Mouse (Mus musculus) layer of hippocampus, adult 9-11 months (tissue): ENCODE measurements around the gene Ptprk.
A peak's percentile ranks its signal among the peaks of the same experiment; 100 is the strongest.

Experiments
- DNase-seq: peaks from one replicate; pipeline ENCODE4 v3.0.0; 2022

The Ptprk gene

DNA sequence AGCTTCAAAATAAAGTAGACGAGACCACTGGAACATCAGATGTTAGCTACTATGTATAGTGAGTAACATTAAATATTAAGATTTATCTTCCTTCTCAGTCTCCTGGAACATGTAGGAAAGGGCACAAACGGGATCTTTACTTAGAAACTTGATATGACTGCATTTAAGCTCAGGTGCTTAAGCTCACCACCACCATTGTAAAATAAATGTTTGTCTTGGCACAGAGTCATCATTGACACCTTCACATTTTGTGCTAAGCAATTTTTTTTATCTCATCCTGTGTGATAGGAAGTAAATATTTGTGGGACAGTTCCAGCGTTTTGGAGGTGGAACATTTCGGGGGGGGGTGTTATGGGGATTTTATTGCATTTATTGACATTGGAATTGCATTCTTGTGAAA lies 375.2 kb downstream of the Ptprk start:
- no peak for DNase-seq

DNA sequence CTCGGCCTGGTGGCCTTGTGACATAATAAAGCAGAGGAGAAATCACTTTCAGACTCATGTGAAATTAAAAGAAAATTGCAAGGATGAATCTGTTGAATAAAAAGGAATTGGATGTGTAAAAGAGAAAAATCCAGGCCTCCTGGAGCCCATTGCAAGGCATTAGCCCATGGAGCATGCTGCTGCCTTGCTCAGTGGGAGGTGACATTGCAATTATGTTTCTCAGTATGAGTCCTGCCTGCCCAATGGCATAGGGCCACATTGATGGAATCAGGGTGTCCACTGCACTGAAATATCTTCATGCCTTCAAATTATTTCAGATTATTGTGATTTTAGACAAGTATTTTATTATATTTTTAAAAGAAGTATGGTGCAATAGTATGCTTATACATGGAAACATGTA lies 376.0 kb downstream of the Ptprk start:
- DNase-seq, result no peak

- no peak for DNase-seq
Observed at GRCm38 (mm10) chr10:28458027-28458426, 383.4 kb downstream of the Ptprk start.

DNA sequence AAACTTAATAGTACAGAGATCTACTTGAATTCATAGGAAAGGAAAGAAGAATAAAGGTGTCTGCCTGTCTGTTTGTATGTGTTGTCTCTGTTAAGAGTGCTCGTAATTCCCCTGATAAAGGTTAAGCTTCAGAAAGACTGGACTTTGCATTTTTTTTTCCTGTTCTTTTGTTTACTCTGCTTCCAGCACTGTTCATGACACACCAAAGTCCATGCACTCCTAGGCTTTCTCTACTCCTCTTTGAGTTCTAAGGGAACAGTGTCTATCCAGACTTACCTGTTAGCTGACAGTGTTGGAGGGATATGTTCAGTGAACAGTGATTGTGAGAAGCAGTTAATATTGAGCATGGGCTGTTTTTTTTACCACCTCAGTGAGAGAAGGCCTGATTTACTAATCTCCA lies 385.3 kb downstream of the Ptprk start:
- no peak for DNase-seq

- no peak for DNase-seq
Observed at GRCm38 (mm10) chr10:28463706-28464105, 389.1 kb downstream of the Ptprk start.

DNA sequence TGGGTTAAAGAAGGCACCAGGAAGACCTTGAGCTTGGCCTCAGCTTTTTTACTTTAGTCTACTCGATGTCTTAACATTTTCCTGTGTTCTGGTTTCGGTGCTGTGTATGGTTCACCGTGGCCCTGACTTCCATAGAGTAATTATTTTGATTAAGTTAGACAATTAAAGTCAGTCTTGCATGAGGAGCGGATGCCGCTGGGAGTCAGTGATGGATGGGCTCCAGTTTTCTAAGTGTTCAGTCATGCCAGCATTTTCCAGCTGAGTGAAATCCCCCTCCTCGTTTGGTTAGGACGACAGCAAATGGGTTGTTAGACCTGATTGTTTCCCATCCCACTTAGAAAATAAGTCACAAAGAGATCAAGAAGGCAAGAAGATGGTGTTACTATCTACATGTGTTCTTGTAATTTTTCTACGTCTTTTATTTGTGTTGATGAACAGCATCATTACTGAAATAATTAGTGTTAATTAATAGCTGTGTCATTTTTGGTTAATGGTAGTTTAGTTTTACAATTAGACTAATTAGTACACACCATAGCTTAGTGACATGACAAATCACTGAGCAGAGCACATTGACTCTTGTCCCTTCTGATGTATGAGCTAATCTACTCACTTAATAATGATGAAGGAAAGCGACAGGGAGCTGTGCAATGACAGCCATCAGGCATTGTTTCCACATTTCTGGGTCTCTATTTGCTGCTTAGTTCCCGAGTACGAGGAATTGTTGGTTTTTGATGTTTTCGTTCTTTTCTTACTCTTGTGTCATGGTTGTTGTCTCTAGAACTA lies 390.3 kb downstream of the Ptprk start:
- no peak for DNase-seq

GRCm38 (mm10) chr10:28485574-28485973 lies 411.0 kb downstream of the Ptprk start:
- peak; percentile 44 for DNase-seq

DNA sequence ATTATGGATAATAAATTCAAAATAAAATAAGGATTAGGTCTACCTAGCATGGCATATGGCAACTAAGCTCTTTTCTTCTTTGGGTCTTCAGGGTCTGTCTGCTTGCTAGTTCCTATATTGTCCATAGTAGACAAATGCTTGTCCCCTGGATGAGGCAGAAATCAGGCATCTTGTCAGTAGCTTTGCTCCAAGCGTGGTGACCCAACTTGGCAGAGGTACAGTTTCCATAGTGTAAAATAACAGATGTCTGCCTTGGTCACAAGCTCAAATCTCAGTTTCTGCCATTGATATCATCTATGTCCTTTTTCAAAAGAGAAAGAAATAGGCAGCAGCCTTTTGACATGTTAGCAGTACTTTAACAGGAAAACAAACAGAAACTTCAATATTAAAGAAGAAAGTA lies 416.4 kb downstream of the Ptprk start:
- no peak for DNase-seq

GRCm38 (mm10) chr10:28492206-28492605 lies 417.6 kb downstream of the Ptprk start:
- DNase-seq, result peak; percentile 52

- DNase-seq, result no peak
Observed at GRCm38 (mm10) chr10:28492870-28493269, 418.2 kb downstream of the Ptprk start.

GRCm38 (mm10) chr10:28493271-28493861 lies 418.7 kb downstream of the Ptprk start:
- peak; percentile 57 for DNase-seq

GRCm38 (mm10) chr10:28497791-28498190 lies 423.2 kb downstream of the Ptprk start:
- DNase-seq, result peak; percentile 38

DNA sequence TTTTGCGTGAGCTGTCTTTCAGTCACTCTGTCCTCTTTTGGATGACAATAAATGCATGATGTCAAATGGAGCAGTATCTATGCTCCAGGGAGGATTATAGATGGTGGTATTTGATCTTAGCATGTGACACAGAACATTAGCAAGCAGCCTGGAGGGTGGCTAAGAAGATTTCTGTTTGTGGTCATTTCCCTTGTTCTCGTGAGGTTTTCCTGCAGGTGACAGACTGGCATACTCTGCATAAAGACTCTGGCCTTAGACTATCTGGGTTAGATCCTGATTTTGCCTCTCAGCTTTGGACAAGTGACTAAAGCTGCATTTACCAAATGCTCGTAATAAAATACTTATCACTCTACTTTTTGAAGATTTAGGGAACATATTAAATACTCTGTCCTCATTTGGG lies 423.9 kb downstream of the Ptprk start:
- DNase-seq, result no peak

- no peak for DNase-seq
Observed at GRCm38 (mm10) chr10:28513601-28514000, 439.0 kb downstream of the Ptprk start.

DNA sequence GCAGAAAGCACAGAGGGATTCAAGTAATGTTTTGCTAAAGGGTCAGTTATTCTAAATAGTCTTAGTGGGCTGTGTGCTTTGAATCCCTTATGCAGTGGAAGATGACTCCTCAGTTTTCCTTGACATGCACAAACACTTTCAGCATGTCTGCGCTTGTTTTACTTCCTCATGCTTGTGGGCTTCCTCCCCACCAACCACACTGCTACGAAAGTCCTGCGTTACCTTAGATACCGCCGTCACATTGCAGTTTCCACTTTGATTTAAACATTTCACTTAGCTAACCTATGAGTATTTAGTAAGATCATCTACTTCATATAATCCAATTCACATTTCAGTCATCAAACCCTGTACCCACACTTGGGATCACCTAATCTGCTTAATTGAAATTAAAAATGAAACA lies 441.5 kb downstream of the Ptprk start:
- DNase-seq, result no peak

- DNase-seq, result no peak
Observed at GRCm38 (mm10) chr10:28518297-28518696, 443.7 kb downstream of the Ptprk start.

GRCm38 (mm10) chr10:28519861-28520260 lies 445.2 kb downstream of the Ptprk start:
- no peak for DNase-seq

DNA sequence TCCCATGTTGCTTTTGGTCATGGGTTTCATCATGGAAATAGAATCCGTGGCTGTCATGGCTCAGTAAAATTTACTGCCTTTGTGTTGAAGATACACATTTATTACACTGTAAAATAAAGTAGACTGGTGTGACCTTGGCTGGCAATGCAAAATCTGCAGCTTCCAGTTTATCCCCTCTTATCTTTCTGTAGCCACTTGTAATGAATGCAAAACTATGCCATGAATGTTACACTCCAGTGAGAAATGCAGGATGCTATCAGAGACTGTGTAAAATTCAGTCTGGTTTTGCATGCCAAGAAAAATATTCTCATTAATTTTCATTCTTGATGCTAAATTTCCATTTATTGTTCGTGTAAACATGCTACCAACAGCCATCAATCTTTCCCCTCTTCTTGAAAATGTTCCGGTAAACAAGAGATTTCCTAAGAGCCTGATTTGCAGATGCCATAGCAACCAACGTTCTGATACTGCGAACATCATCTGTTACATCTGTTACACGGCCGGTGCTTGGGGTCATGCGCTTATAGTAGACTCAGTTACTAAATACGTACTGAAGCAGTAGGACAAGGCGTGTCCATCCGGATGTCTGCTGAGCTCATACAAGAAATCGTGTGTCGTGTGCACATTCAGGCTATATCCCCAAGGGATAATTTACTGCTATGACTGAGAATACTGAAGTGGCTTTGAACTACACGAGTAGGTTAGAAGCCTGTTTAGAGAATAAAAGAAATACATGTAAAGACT lies 449.5 kb downstream of the Ptprk start:
- peak; percentile 38 for DNase-seq

GRCm38 (mm10) chr10:28540595-28540994 lies 466.0 kb downstream of the Ptprk start:
- DNase-seq, result no peak

DNA sequence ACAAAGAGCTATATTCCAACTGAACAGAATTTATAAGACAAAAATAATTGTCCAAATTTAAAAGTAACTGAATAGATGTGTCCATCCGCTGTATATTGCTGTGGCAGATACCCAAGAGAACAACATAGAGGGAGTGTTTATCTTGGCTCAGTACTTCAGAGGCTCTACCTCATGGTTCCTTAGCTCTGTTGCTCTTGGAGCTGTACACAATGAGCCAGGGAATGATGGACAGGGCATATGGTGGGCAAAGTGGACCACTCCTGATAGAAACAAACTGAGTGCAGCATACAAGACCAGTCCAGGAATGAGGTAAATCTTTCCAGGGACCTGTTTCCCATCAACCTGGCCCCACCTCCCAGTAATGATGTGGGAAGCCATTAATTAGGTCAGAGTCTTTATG lies 468.1 kb downstream of the Ptprk start:
- DNase-seq, result no peak

- DNase-seq, result no peak
Observed at GRCm38 (mm10) chr10:28550549-28550948, 475.9 kb downstream of the Ptprk start.

- no peak for DNase-seq
Observed at GRCm38 (mm10) chr10:28552068-28552467, 477.4 kb downstream of the Ptprk start.

- DNase-seq, result no peak
Observed at GRCm38 (mm10) chr10:28564110-28564674, 489.6 kb downstream of the Ptprk start.

- no peak for DNase-seq
Observed at GRCm38 (mm10) chr10:28566378-28566777, 491.8 kb downstream of the Ptprk start.
